Mouse (Mus musculus): Measurements from ENCODE around the gene Jak1.
A peak's percentile ranks its signal among the peaks of the same experiment; 100 is the strongest.

Gene Jak1

GRCm38 (mm10) chr4:101264741-101265513, at the start of gene Jak1:
Jak1 (minus strand) TSS chr4:101265282.
- peak; percentile 98 for DNase-seq (ENCODE audit: low read depth, low spot score)

- no peak for DNase-seq (ENCODE audit: low read depth, low spot score)
These were observed 47.0 kb upstream of the Jak1 start for GRCm38 (mm10) chr4:101312055-101312454.

- DNase-seq (ENCODE audit: low read depth, low spot score) = no peak
These were observed 43.1 kb upstream of the Jak1 start for GRCm38 (mm10) chr4:101308166-101308565.

- DNase-seq (ENCODE audit: low read depth, low spot score) = no peak
These were observed 42.2 kb upstream of the Jak1 start for GRCm38 (mm10) chr4:101307286-101307685.

GRCm38 (mm10) chr4:101306132-101306915, 41.2 kb upstream of the Jak1 start:
- DNase-seq (ENCODE audit: low read depth, low spot score) = no peak

- no peak for DNase-seq (ENCODE audit: low read depth, low spot score)
These were observed 40.0 kb upstream of the Jak1 start for GRCm38 (mm10) chr4:101305126-101305525.

GRCm38 (mm10) chr4:101304114-101304513, 39.0 kb upstream of the Jak1 start:
- no peak for DNase-seq (ENCODE audit: low read depth, low spot score)

- DNase-seq (ENCODE audit: low read depth, low spot score) = no peak
These were observed 35.4 kb upstream of the Jak1 start for GRCm38 (mm10) chr4:101300392-101300910.

GRCm38 (mm10) chr4:101298311-101298990, 33.4 kb upstream of the Jak1 start:
- no peak for DNase-seq (ENCODE audit: low read depth, low spot score)

- no peak for DNase-seq (ENCODE audit: low read depth, low spot score)
These were observed 31.8 kb upstream of the Jak1 start for GRCm38 (mm10) chr4:101296836-101297235.

- DNase-seq (ENCODE audit: low read depth, low spot score) = no peak
These were observed 30.7 kb upstream of the Jak1 start for GRCm38 (mm10) chr4:101295788-101296187.

- DNase-seq (ENCODE audit: low read depth, low spot score) = no peak
These were observed 28.6 kb upstream of the Jak1 start for GRCm38 (mm10) chr4:101293661-101294060.

- DNase-seq (ENCODE audit: low read depth, low spot score) = peak; percentile 65
These were observed 27.9 kb upstream of the Jak1 start for GRCm38 (mm10) chr4:101292736-101293541.

- DNase-seq (ENCODE audit: low read depth, low spot score) = peak; percentile 94
These were observed 27.1 kb upstream of the Jak1 start for GRCm38 (mm10) chr4:101292028-101292735.

GRCm38 (mm10) chr4:101288292-101288691, 23.2 kb upstream of the Jak1 start:
- no peak for DNase-seq (ENCODE audit: low read depth, low spot score)

- no peak for DNase-seq (ENCODE audit: low read depth, low spot score)
These were observed 21.5 kb upstream of the Jak1 start for GRCm38 (mm10) chr4:101286562-101286961.

GRCm38 (mm10) chr4:101285906-101286432, 20.9 kb upstream of the Jak1 start:
- no peak for DNase-seq (ENCODE audit: low read depth, low spot score)

GRCm38 (mm10) chr4:101283938-101284337, 18.9 kb upstream of the Jak1 start:
- peak; percentile 87 for DNase-seq (ENCODE audit: low read depth, low spot score)

- DNase-seq (ENCODE audit: low read depth, low spot score) = no peak
These were observed 17.2 kb upstream of the Jak1 start for GRCm38 (mm10) chr4:101282237-101282636.

- peak; percentile 74 for DNase-seq (ENCODE audit: low read depth, low spot score)
These were observed 15.0 kb upstream of the Jak1 start for GRCm38 (mm10) chr4:101280119-101280518.
